Mouse (Mus musculus): ENCODE data around the gene Morn2. TPM values are rescaled to one million over a fixed set of nuclear protein-coding genes. Genes with fewer than 3 reads are reported as not detected.

Morn2 gene
- polyA plus RNA-seq, 1 experiment = 4.3 TPM

DNA sequence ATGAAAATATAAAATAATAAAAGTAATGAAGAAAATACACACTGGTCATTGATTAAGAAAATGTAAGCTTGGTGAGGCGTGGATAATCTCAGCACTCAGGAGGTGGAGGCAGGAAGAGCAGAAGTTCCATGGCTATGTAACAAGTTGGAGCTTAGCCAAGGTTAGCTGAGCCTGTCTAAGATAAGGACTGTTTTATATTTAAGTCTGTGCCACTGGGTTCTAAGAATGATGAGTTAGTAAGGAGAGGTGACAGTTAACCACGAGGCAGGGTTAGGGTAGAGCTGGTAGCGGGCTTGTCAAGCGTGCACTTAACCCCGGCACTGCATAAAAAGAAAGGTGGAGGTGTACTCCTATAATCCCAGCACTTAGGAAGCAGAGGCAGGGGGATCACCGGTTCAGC, 32.2 kb downstream of the Morn2 start:
- 79% methylated on average over 6 of the region's 6 CpGs for WGBS
- DNase-seq (ENCODE audit: low read depth, low spot score) = no peak

DNA sequence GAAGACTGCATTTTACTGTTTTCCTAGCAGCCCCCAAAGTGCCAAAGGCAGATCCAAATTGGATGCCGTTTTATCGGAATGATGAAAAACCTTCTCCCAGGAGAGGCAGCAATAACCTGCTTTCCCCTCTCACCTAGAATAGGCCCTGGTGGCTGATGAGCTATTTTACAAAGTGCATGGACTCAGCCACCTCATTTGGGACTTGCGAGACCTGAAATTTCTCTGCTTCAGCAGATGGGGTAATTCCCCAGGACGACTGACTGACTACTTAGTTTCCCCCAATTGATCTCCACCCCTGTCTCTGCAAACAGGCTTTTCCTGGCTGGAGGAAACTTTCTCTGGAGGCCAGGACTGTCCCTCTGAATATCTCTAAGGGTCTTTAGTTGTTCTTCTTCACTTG, 33.0 kb downstream of the Morn2 start:
- no peak for DNase-seq (ENCODE audit: low read depth, low spot score)
- 71% methylated on average over 4 of the region's 4 CpGs for WGBS

DNA sequence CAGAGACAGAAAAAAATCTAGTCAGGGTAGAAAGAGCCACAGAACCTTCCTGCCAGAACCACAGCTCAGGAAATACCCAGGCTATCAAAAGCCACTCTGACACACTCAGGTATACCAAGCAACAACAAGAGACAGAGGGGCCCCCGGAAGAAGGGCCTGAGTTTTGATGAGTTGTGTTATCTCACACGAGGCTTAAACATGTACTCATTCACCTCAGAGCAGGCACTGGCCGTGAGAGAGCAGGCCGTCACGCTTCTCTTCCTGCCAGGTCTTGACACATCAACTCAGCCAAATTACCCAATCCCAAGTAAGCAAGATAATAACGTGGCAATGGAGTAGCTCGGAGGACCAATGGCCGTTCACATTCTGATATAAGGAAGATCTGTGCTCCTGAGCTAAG, 33.7 kb downstream of the Morn2 start:
- DNase-seq (ENCODE audit: low read depth, low spot score) = no peak
- WGBS = 68% methylated on average over 8 of the region's 8 CpGs

DNA sequence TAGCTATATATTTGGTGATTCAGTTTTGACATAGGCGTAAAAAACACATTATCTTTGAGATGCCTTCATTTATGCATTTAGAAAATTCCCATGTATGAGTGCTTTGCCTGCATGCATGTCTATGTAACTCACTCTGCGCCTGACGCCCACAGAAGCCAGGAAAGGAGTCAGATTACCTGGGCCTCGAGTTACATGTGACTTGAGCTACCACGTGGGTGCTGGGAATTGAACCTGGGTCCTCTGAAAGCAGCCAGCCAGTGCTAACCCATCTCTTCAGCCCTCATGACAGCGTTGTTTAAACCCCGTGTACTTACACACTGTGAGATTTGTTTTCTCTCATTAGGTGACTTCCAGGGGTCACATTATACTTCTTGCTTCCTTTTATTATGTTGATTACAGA, 34.5 kb downstream of the Morn2 start:
- WGBS = 77% methylated on average over 7 of the region's 7 CpGs
- no peak for DNase-seq (ENCODE audit: low read depth, low spot score)

DNA sequence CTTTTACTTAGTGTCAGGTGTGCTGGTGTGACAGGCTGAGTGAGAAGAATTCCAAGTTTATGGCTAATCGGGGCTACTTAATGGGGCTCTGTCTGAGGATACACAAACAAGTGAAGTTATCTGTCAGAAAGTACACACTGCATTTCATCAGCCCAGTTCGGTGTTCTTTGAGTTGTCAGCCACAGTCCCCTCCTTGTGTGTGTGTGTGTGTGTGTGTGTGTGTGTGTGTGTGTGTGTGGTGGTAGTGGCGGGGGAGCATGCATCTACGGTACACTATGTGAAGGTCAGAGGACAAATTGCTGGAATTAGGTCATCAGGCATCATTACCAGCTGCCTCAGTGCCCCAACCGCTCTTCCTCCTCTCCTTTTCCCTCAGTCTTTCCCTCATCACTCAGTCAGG, 35.5 kb downstream of the Morn2 start:
- DNase-seq (ENCODE audit: low read depth, low spot score) = no peak

DNA sequence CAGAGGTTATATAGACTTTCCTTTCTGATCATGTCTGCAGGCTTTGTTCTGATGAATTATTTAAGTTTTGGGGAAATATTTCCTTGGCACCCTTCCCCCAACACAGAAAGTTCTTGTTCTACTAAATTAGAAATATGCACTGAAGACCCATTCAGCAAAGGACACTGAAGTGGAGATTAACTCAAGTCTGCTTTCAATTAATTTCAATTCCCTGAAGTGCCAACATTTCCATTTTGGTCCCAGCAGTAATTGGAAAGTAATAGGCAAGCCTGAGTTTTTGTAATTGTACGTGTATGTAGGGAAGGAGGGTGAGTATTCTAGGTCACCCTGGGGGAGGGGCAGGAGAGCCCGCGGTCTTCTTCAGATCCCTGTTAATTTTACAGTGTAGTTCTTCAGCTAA, 36.4 kb downstream of the Morn2 start:
- DNase-seq (ENCODE audit: low read depth, low spot score) = no peak
- 86% methylated on average over 3 of the region's 3 CpGs for WGBS

More for the DNA sequence above, 35.5 kb downstream of the Morn2 start:
- WGBS = 49% methylated on average over 5 of the region's 5 CpGs

DNA sequence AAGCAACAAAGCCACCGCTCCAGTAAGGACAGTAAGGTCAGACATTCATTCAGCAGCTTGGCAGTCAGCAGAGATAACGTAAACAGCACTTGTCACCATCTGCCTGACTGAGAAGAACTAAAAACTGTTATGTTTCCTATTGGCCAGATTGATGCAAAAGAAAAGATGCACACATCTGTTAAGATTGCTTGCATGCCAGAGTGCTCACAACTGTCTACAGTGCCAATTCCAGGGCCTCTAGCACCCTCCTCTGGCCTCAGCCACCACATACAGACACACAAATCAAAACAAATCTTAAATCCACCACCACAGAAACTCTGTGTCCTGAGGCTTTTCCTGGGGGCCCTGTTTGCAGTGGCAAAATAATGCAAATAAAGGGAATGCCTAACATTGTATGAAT, 42.4 kb downstream of the Morn2 start:
- WGBS = 81% methylated on average over 2 of the region's 2 CpGs
- DNase-seq (ENCODE audit: low read depth, low spot score) = no peak

DNA sequence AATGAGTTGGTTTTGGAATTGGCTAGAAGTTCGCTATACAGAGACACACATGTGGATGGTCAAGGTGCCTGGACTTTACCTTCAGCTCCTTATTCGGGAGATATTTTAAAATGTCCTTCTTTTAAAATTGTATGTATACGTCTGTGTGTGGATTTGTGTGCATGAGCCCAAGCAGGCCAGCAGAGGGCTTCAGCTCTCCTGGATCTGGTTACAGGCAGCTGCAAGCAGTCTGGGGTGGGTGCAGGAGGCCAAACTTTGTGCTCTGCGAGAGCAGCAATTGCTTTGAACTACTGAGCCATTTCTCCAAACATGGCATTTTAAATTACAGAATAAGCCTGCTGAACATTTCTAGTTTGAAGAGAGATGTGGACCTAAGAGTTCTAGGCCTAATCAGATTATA, 55.3 kb downstream of the Morn2 start:
- DNase-seq (ENCODE audit: low read depth, low spot score) = no peak

DNA sequence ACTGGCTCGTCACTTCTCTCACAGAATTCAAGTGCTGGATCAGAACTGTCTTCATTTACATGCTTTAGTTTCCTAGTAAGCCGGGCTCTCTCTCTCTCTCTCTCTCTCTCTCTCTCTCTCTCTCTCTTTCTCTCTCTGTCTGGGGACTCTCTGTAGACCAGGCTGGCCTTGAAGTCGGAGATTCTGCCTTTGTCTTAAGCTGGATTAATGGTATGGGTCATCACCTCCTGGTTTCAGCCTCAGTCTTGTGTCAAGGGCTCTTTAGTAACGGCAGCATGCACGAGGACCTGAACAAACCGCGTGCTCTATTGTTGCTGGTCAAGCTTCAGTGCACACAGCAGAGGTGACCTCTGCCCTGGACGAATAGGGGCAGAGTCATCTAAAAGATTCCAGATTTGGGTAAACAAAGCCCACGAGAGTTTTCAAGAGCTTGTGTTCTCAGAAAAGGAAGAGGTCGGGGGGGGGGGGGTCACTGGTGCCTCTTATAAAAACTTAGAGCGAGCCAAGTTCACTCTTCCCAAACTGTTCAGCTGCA, 56.7 kb downstream of the Morn2 start:
- no peak for DNase-seq (ENCODE audit: low read depth, low spot score)
- 55% methylated on average over 11 of the region's 11 CpGs for WGBS

More for the DNA sequence above, 55.3 kb downstream of the Morn2 start:
- 64% methylated on average over 4 of the region's 4 CpGs for WGBS

Other genes starting within 250 kb of the Morn2 start
- gene Hnrnpll, start 227.9 kb upstream of the Morn2 start, polyA plus RNA-seq (2012; rRNA removed) = 10.1 and 13.8 TPM in 2 replicates
- 40.4 and 76.9 TPM in 2 replicates for gene Galm, start 162.7 kb upstream of the Morn2 start, polyA plus RNA-seq (2012; rRNA removed)
- 56.5 and 59.8 TPM in 2 replicates for gene Srsf7, start 82.9 kb upstream of the Morn2 start, polyA plus RNA-seq (2012; rRNA removed)
- gene Ttc39d, start 82.7 kb upstream of the Morn2 start, polyA plus RNA-seq (2012; rRNA removed) = not detected in 2 replicates
- gene Gemin6, start 65.8 kb upstream of the Morn2 start, polyA plus RNA-seq (2012; rRNA removed) = 5.4 and 5.5 TPM in 2 replicates
- 4.8 and 8.4 TPM in 2 replicates for gene Dhx57, start 273 bp downstream of the Morn2 start, polyA plus RNA-seq (2012; rRNA removed)
- gene Arhgef33, start 17.2 kb downstream of the Morn2 start, polyA plus RNA-seq (2012; rRNA removed) = 0.02 and 0.19 TPM in 2 replicates
- gene Gm10190, start 83.3 kb downstream of the Morn2 start, polyA plus RNA-seq (2012; rRNA removed) = not detected in 2 replicates
- gene Sos1, start 190.2 kb downstream of the Morn2 start, polyA plus RNA-seq (2012; rRNA removed) = 1.9 and 3.5 TPM in 2 replicates

Data from large intestine, adult 2 months (tissue).